Mouse (Mus musculus): ENCODE measurements around the gene Slc10a1.
"Not testable (repeated sequence)": the region's sequence is repeated elsewhere in the genome, so short reads cannot be mapped to it uniquely, and the experiment has no call there.

Slc10a1 gene

DNA sequence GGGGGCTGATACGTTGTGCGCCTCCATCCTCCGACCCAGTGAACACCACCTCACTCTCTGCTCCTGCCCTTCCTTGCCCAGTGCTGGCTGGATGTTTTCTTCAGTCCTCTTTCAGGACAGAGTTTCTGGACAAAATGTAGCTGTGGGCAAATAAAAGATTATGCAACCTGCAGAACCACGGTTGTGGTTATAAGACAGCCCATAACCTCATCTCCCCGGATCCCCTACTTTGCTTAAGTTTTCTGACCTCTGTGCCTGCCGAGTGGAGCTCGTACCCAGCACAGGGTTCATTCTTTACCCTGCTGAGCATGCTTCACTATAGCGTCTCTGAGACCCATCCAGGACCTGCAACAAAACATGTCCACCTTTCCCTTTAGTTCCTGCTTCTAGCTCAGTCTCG is 587 bp downstream of the Slc10a1 start:
- DNase-seq (ENCODE audit: extremely low read depth, insufficient read length, low spot score): no peak

DNA sequence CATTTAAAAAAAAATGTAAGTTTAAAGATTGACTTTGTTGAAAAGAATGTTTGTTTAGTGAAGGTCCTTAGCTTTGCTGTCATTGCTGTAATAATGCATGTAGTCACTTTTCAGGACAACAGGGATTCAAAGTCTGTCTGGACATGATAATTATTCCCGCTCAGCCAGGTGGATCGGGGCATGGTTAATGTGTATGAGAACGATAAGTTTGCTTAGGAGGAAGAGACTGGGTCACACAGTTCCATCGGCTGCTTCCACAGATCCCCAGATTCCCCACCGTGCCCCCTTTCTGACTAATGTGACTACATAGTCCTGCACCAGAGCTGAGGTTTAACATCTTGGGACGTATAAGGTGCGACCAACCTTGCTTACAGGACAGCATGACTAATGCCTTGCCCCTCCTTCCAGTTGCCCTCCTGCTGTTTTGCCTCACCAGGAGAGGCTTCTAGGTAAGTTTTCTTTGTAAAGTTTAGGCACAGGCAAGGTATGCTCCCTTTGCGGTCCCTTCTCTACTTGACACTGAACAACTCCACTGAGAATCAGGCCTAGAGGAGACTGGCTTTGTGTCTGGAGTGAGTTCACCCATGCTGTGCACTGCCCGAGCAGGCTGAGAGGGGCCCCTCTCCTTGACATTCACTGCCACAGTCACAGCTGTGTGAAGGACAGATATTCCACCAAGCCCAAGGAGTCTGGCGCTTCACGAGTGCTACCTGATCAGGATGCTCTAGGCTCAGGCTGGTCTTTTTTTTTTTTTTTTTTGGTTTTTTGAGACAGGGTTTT is 2.3 kb downstream of the Slc10a1 start:
- no peak for DNase-seq (ENCODE audit: extremely low read depth, insufficient read length, low spot score)

DNA sequence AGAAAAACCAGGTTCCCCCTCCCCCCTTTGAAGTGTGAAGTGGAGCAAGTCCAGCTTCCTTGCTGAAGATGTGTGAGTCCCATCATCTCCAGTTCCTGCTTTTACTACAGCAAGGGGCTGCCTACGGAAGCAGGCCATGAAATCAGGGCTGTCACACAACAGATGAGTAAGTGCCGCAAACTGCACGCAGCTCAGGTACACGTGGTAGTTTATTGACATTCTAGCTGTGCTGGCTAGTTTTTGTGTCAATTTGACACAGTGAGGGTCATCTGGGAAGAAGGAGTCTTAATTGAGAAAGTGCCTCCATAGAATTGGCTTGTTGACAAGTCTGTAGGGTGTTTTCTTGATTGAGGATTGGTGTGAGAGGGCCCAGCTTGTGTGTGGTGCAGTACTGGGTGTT is 5.9 kb downstream of the Slc10a1 start:
- DNase-seq (ENCODE audit: extremely low read depth, insufficient read length, low spot score): no peak

DNA sequence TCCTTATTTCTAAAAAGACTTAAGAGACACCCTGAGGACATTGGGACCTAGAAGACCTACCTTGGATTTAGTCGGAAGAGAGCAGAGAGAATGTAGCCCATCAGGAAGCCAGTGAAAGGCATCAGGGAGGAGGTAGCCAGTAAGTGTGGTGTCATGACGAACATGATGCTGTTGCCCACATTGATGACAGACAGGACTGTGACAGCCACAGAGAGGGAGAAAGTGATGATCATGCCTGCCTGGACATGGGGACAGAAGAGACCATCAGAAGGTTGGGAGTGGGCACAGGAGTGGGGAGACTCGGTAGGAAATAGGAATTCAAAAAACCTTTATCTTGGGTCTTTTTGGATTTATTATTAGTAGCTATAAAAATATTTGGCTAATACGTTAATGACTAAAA is 10.5 kb downstream of the Slc10a1 start:
- DNase-seq (ENCODE audit: extremely low read depth, insufficient read length, low spot score): no peak

DNA sequence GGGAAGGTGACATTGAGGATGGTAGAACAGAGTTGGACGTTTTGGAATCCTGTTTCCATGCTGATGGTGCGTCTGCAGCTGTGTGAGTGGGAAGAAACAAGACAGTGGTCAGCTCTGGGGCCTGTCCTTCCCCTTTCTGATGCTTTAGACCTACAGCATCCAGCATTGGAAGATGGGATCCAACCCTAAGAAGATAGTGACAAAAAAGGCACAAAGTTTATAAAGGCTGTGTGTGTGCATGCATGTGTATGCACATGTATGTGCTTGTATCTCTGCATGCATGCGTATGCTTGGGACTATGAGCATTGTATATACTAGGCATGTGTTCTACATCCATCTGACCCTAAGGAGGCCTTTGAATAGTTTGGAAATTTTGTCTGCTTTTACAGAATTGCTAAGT is 12.5 kb downstream of the Slc10a1 start:
- no peak for DNase-seq (ENCODE audit: extremely low read depth, insufficient read length, low spot score)

DNA sequence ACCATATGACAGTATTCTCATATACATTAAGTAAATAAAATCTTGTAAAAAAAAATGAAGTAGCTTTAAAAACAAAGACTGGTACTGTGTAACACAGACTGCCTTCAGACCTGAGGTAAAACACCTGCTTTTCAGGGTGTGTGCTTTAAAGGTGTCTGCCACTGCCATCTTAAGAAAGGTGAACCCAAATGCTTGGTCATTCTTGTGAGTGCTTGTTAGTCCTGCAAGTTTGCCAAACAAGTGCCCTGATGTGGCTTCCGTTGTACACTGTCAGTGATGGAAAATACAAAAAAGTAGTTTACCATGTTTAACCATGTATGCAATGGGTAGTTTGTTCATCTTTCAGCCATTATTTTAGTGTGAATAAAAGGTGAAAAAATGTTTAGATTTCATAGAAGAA is 16.0 kb downstream of the Slc10a1 start:
- DNase-seq (ENCODE audit: extremely low read depth, insufficient read length, low spot score): no peak

DNA sequence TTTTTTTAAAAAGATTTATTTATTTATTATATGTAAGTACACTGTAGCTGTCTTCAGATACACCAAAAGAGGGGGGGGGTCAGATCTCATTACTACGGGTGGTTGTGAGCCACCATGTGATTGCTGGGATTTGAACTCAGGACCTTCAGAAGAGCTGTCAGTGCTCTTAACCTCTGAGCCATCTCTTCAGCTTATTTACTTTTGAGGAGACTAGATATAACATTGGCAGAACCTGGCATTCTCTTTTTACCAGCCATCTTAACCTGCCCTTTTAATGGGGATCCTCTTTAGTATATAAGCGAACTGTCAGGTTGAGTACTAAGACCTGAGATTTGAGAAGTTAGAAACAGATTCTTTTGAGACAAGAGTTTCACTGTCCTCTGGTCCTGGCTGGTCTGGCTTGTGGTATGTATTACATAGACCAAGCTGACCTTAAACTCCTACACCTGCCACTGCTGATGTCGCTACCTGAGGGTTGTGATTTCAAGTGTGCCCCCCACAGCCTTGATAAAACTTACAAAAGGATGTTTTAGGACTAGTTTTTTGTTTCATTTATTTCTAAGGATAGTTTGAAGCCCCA is 16.8 kb downstream of the Slc10a1 start:
- DNase-seq (ENCODE audit: extremely low read depth, insufficient read length, low spot score): no peak

DNA sequence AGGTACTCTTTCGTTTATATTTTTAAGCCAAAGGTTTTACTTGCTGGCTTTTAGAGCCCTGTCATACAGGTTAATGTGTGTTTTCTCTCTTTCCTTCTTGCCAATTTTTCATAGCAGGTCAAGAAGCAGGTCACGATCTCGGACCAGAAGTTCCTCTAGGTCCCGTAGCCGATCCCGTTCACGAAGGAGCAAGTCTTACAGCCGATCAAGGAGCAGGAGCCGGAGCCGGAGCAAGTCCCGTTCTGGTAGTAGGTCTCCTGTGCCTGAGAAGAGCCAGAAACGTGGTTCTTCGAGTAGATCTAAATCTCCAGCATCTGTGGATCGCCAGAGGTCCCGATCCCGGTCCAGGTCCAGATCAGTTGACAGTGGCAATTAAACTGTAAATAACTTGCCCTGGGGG is 18.9 kb downstream of the Slc10a1 start:
- DNase-seq (ENCODE audit: extremely low read depth, insufficient read length, low spot score): not testable (repeated sequence)

DNA sequence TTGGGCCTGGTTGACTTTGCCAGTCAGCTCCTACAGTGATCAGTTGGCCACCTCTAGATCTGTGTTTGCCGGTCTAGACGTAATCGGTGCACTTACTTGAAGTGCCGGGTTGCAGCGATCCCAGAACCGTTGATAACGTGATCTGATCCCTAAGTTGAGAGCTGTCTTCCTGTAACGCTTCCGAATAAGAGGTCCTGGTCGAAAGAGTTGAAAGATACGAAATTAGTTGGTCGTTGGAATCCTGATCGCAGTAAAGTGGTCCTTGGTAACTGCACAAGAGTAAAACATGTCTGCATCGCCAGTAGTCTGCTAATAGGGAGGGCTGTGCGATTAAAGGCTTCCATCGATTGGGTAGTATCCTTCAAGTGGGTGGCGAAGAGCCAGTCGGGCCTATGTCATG is 20.3 kb downstream of the Slc10a1 start:
- no peak for DNase-seq (ENCODE audit: extremely low read depth, insufficient read length, low spot score)

DNA sequence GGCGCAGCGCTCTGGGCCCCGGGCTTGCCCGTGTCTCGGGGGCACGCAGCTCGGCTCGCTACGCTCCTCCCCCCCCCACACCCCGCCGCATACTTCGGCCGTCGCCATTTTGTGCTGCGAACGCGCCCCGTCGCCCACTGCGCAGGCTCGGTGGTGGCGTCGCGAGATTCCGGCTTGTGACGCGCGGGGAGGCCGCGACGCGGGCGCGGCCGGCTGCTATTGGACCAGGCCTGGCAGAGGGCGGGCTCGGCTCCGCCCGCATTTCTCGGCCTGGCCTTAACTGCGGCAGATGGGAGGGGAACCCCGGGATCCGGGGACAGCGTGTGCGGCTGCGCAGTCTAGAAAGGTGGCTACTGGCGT is 22.5 kb downstream of the Slc10a1 start:
- peak; percentile 97 for DNase-seq (ENCODE audit: extremely low read depth, insufficient read length, low spot score)

DNA sequence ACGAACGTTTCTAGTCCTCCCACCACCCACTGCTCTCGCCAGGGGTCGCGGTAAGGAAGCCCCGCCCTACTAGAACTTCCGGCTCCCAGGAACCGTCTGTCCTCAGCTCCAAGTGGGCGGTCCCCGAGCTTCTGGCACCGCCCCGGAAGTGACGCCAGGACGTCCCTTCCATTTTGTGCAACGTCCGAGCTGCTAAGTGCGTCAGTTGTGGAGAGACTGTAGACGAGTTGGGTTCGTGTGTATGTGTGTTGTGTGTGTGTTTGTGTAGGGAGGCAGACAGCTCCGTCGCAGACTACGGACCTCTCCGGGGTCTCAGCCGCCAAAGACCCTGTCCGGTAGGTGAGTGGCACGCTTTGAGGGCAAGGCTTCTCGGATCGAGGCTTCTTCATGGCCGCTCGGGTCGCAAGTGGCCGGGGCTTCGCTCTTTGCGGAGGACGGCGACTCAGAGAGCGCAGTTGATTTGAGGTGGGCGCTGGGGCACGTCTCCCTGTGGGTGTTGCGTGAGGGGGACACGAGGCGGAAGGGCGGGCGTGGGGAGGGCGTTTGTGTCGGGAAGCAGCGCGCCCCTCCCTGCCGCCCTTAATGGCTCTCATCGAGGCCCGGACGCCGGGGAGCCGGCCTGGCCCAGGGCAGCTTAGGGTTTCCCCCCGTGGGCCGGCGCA is 23.0 kb downstream of the Slc10a1 start, which contains the start of gene Srsf5:
TSS of gene Srsf5 (plus strand) at position 171 of the 662 bp plus-strand sequence.
- DNase-seq (ENCODE audit: extremely low read depth, insufficient read length, low spot score): peak; percentile 98

DNA sequence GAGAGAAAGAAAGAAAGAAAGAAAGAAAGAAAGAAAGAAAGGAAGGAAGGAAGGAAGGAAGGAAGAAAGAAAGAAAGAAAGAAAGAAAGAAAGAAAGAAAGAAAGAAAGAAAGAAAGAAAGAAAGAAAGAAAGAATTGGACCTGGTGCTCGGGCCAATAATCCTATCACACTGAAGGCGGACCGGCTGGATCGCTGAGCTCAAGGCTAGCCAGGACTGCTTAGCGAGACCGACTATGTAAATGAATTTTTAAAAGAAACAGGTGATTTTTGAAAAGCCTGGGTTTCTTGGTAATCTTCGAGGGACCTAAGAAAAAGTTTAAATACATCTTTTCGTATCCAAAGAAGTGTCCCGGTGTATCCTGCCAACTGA is 23.6 kb downstream of the Slc10a1 start:
- not testable (repeated sequence) for DNase-seq (ENCODE audit: extremely low read depth, insufficient read length, low spot score)

DNA sequence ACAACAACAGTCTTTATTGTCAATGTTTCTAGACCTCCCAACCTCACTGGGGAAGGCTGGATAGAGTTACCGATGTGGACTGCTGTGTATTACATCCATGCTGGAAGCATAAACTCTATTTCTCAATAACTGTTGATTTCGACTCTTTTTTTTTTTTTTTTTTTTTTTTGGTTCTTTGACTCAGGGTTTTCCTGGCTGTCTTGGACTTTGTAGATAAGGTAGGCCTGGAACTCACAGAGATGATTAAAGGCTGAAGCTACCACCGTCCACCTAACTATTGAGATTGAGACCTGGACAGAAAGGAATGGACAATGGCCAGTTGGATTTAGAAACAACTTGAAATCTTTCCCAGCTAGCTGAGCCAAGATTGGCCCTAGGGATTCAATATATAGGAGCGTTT is 24.3 kb downstream of the Slc10a1 start:
- DNase-seq (ENCODE audit: extremely low read depth, insufficient read length, low spot score): no peak

DNA sequence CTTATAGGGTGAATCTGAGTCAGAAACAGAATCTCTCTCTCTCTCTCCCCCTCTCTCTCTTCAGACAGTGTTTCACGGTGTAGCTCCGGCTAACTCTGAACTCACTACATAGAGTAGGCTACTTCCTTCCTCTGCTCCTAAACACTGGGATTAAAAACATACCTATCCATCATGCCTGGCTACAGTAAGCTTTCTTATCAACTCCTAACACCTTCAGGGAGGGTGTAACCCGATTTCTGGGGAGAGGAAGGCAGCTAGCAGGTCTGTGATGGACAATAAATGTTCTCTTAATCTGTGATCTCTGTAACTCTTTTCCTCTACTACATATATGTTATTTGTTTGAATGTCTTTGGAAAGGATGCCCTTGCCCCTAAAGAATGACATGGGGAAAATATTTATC is 25.1 kb downstream of the Slc10a1 start:
- DNase-seq (ENCODE audit: extremely low read depth, insufficient read length, low spot score): no peak

DNA sequence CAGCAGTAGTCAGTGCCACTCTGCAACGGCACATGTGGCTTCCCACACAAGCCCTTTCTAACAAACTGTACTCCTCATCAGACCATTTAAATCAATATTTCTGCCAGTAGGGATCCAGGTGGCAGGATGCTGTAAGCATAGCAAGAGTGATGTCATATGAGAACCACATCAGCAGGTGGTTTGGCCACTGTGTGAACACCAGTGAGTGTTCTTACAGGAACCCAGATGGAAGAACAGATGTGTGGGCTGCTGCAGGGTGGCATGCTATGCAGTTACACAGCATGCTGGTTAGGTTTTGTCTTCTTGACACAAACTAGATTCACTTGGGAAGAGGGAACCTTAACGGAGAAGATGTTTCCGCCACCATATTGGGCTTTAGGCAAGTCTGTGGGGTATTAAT is 26.6 kb downstream of the Slc10a1 start:
- no peak for DNase-seq (ENCODE audit: extremely low read depth, insufficient read length, low spot score)

DNA sequence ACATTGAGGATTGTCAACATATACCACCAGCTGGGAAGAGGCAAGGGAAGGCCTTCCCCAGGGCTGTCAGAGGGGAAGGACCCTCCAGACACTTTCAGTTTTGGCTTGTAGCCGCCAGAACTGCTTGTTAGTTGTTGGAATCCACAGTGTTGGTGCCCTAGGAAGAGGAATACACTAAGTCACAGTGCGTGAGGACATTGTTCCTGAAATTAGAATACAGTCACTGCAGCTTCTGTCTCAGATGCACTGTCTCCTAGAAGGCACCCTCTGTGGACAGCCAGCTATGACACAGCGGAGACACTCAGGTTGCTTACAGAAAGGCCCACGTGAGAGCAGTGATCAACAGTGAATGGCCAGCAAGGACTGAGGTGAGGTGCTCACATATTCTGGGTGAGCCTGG is 29.3 kb downstream of the Slc10a1 start:
- no peak for DNase-seq (ENCODE audit: extremely low read depth, insufficient read length, low spot score)

DNA sequence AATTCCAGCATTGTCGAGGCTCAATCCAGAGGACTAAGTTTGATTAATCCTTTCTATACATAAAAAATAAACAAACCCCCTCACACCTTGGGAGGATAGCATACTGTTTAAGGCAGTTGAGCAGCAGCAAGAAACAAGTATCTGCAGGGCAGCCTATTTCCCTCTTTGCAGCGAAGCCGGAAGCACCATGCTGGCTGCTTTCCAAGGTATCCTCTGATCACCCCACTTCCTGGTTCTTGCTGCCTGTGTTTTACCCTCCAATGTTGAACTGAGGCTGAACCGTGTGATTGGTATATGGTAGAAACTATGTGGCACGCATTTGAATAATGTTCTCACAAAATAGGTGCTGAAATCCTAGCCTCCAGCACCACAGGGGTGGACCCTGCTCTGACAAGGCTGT is 29.9 kb downstream of the Slc10a1 start:
- DNase-seq (ENCODE audit: extremely low read depth, insufficient read length, low spot score): no peak

DNA sequence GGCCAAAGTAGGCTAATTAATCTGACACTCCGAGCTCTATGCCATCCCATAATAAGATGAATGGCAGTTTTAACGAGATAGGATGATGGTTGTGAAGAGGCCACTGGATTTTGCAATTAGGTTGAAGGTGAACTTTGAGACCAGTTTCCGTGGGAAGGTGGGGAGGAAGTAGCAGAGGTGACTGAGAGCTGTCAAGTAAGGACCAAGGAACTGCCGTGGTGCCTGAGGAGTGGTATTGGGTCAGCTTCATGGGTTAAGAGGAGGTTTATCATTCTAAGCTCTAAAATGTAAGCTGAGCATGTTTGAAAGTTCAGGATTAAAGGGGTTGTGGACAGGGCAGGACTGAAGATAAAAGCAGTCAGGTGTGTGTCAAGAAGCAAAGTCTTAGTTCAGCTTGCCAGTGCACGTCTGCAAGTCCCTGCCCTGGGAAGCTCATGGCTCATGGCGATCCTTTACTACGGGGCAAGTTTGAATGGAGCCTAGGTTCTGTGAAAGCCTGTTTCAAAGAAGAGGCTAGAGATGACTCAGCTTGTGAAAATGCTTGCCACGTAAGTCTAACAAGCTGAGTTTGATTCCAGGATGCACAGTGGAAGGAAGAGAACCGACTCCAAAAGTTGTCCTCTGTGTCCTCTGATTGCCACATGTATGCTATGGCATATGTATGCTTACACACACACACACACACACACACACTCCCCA is 31.0 kb downstream of the Slc10a1 start:
- peak; percentile 55 for DNase-seq (ENCODE audit: extremely low read depth, insufficient read length, low spot score)

DNA sequence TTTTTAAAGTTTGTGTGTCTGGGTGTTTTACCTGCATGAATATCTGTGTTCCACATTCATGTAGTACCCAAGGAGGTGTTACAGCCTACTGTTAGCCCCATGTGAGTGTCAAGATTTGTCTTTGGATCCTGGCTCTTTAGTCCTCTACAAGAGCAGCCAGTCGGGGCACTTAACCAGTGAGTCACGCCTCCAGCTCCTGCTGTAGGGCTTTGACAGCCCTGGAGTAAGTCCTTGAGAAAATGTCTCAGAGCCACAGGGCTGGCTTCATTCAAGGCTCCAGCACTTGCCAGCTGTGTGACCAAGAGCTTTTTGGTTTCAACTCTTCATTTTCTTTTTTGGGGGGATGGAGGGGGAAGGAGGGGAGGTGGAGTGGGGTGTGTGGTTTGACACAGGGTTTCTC is 31.8 kb downstream of the Slc10a1 start:
- DNase-seq (ENCODE audit: extremely low read depth, insufficient read length, low spot score): no peak

DNA sequence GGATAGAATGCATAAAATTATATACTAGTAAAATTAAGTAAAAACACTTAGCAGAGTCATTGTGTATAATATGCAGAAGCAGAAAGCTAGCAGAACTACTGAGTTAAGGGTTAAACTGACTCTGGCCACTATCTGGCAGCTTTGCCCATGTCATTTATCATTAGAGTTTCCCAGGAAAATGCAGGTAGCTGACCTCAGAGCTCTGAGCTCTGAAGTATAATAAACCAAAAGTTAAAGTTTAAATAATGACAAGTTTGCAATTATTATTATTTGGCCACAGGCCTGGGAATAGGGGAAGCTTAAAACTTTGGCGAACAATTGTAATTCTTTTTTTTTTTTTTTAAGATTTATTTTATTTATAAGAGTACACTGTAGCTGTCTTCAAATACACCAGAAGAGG is 35.6 kb downstream of the Slc10a1 start:
- DNase-seq (ENCODE audit: extremely low read depth, insufficient read length, low spot score): no peak

DNA sequence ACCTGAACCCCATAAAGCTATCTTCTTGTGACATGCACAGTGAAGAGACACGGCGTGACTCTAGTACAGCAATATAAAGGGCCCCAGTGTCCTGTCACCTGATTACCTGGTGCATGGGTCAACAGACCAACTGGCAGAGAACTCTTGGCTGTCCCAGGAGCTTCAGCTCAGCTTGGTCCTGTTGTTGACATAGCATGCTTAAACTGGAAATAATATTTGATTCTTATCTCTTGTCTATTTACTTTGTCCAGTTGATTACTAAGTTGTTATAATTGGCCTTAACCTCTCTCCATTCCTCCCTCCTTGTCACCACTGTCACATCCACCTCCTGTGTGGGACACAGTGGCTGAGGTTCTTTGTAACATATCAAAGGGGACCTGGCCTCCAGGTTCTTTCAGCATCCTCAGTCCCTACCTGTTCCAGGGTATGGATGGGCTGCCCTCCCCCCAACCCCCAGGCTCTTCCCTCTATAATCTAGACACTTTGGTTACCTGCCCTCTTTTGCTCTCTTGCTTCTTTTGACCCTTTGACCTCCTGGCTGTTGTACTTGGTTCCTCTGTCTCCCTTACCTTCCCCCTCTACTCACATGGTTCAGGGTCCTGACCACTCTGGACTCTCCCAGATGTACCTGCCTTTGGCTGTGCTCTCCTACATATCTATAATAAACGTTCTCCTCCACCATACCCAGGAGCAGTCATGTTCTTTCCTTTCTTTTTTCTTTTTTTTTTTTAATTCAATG is 36.9 kb downstream of the Slc10a1 start:
- DNase-seq (ENCODE audit: extremely low read depth, insufficient read length, low spot score): no peak

Data from 3134 (cell line).